13 mouse cellular contexts compared by ENCODE assay signal in genomic region chr6:70847386-70847785, GRCm38 (mm10). TPM values are rescaled to one million over a fixed set of nuclear protein-coding genes. Genes with fewer than 3 reads are reported as not detected.
A peak's percentile ranks its signal among the peaks of the same experiment; 100 is the strongest.
DNase-seq lines count a peak whose midpoint lies in the region; ATAC-seq lines count a peak whose summit lies in the region.
"Had no signal": no experiment of that assay in that cellular context is flagged by ENCODE, and none has a peak within 500 bp of the region (broad histone marks: within the 10 kb centered on the region; RNA-seq: fewer than 3 reads in every experiment).

No protein-coding gene starts in this region.

- peaks cover 35% of the 10 kb centered on the region for H3K4me1 ChIP-seq in heart, embryonic 12.5 days (replicated peaks)
- peaks cover 28% of the 10 kb centered on the region for H3K4me1 ChIP-seq in midbrain, embryonic 14.5 days (ENCODE audit: control insufficient read depth, insufficient read depth, low read length)
- peaks cover 8% of the 10 kb centered on the region for H3K4me1 ChIP-seq in midbrain, embryonic 11.5 days (ENCODE audit: control insufficient read depth, insufficient read depth, low read length)
- H3K4me1 ChIP-seq in hindbrain, embryonic 15.5 days (replicated peaks): peaks cover 44% of the 10 kb centered on the region
- H3K4me1 ChIP-seq in forebrain, embryonic 10.5 days: peaks cover 41% of the 10 kb centered on the region

- no peaks in the 10 kb centered on the region for H3K36me3 ChIP-seq in heart, embryonic 12.5 days
- H3K36me3 ChIP-seq in midbrain, embryonic 14.5 days (ENCODE audit: control insufficient read depth, insufficient read depth, low read length): no peaks in the 10 kb centered on the region
- H3K36me3 ChIP-seq in midbrain, embryonic 11.5 days (ENCODE audit: control insufficient read depth, insufficient read depth, low read length): no peaks in the 10 kb centered on the region
- no peaks in the 10 kb centered on the region for H3K36me3 ChIP-seq in hindbrain, embryonic 15.5 days
- H3K36me3 ChIP-seq in splenic B cell, adult 2 months (ENCODE audit: control insufficient read depth, insufficient read depth, low read length, poor library complexity, severe bottlenecking): no peaks in the 10 kb centered on the region
- no peaks in the 10 kb centered on the region for H3K36me3 ChIP-seq in forebrain, embryonic 10.5 days (replicated peaks)

- no peak for DNase-seq in heart, adult 9 months (ENCODE audit: low spot score in 2 of 2)
- DNase-seq in midbrain, embryonic 14.5 days: no peak
- no peak for DNase-seq in midbrain, embryonic 11.5 days (ENCODE audit: low spot score, missing footprints)
- DNase-seq in splenic B cell, adult 2 months (ENCODE audit: low read depth, low spot score): peak; percentile 33
- no peak for DNase-seq in frontal cortex, adult 2 months (ENCODE audit: extremely low spot score in 1 of 2, low spot score in 1 of 2)
- DNase-seq in forebrain, embryonic 10.5 days (ENCODE audit: extremely low spot score, low spot score): no peak
- DNase-seq: cerebellum, adult 9-10 months; gastrocnemius, postnatal 14 days; lung, adult 2 months had no signal

- no peak overlapping the region for H3K27ac ChIP-seq in heart, embryonic 12.5 days (ENCODE audit: poor library complexity, severe bottlenecking)
- H3K27ac ChIP-seq in midbrain, embryonic 14.5 days (replicated peaks; ENCODE audit: low read depth, low read length): no peak overlapping the region
- no peak overlapping the region for H3K27ac ChIP-seq in midbrain, embryonic 11.5 days (ENCODE audit: low read depth, low read length)
- H3K27ac ChIP-seq in hindbrain, embryonic 15.5 days (replicated peaks): no peak overlapping the region
- H3K27ac ChIP-seq in forebrain, embryonic 10.5 days: no peak overlapping the region

- no peaks in the 10 kb centered on the region for H3K27me3 ChIP-seq in heart, embryonic 12.5 days (replicated peaks)
- H3K27me3 ChIP-seq in midbrain, embryonic 14.5 days (ENCODE audit: control insufficient read depth, insufficient read depth, low read length): no peaks in the 10 kb centered on the region
- H3K27me3 ChIP-seq in midbrain, embryonic 11.5 days (ENCODE audit: control insufficient read depth, insufficient read depth, low read length): no peaks in the 10 kb centered on the region
- H3K27me3 ChIP-seq in hindbrain, embryonic 15.5 days: no peaks in the 10 kb centered on the region
- H3K27me3 ChIP-seq in splenic B cell, adult 2 months (ENCODE audit: control insufficient read depth, insufficient read depth, low read length, poor library complexity, severe bottlenecking): no peaks in the 10 kb centered on the region
- H3K27me3 ChIP-seq in forebrain, embryonic 10.5 days (ENCODE audit: poor library complexity, severe bottlenecking): no peaks in the 10 kb centered on the region

- ATAC-seq in heart, embryonic 12.5 days (ENCODE audit: insufficient number of reproducible peaks, low FRiP score): no peak
- ATAC-seq in midbrain, embryonic 14.5 days (ENCODE audit: low FRiP score, low TSS enrichment): no peak
- ATAC-seq in midbrain, embryonic 11.5 days (ENCODE audit: low FRiP score): no peak
- no peak for ATAC-seq in hindbrain, embryonic 15.5 days (ENCODE audit: low FRiP score, low read depth)
- ATAC-seq: activated CD4-positive, CD25-positive, alpha-beta regulatory T cell, adult 4 months; CD4-positive, CD25-positive, alpha-beta regulatory T cell, adult 4 months had no signal

- no peak overlapping the region for H3K4me3 ChIP-seq in heart, embryonic 12.5 days
- no peak overlapping the region for H3K4me3 ChIP-seq in midbrain, embryonic 14.5 days (replicated peaks; ENCODE audit: low read depth, low read length)
- no peak overlapping the region for H3K4me3 ChIP-seq in midbrain, embryonic 11.5 days (ENCODE audit: low read depth, low read length)
- H3K4me3 ChIP-seq in hindbrain, embryonic 15.5 days: no peak overlapping the region
- H3K4me3 ChIP-seq in forebrain, embryonic 10.5 days: no peak overlapping the region

- H3K4me2 ChIP-seq in heart, embryonic 12.5 days: 0 out of 2 replicates have a peak overlapping the region, but pooled peaks have one; percentile 1
- H3K4me2 ChIP-seq in midbrain, embryonic 14.5 days (ENCODE audit: low read length): peak overlapping the region; percentile 10; the same call in 1 of the 2 replicates
- H3K4me2 ChIP-seq in midbrain, embryonic 11.5 days: no peak overlapping the region
- peak overlapping the region; percentile 45; the same call in 1 of the 2 replicates for H3K4me2 ChIP-seq in hindbrain, embryonic 15.5 days

- WGBS in heart, embryonic 12.5 days: 50% methylated on average over 3 of the region's 3 CpGs
- 41% methylated on average over 3 of the region's 3 CpGs for WGBS in midbrain, embryonic 14.5 days
- WGBS in midbrain, embryonic 11.5 days: 39% methylated on average over 3 of the region's 3 CpGs
- WGBS in hindbrain, embryonic 15.5 days: 52% methylated on average over 3 of the region's 3 CpGs
- 52% methylated on average over 3 of the region's 3 CpGs for WGBS in forebrain, embryonic 10.5 days

- no peaks in the 10 kb centered on the region for H3K9me3 ChIP-seq in heart, embryonic 12.5 days (replicated peaks)
- no peaks in the 10 kb centered on the region for H3K9me3 ChIP-seq in midbrain, embryonic 14.5 days (ENCODE audit: control insufficient read depth, low read length)
- H3K9me3 ChIP-seq in midbrain, embryonic 11.5 days (ENCODE audit: control insufficient read depth, low read length): no peaks in the 10 kb centered on the region
- no peaks in the 10 kb centered on the region for H3K9me3 ChIP-seq in hindbrain, embryonic 15.5 days
- H3K9me3 ChIP-seq in forebrain, embryonic 10.5 days: no peaks in the 10 kb centered on the region

- no peak overlapping the region for H3K9ac ChIP-seq in heart, embryonic 12.5 days
- no peak overlapping the region; the same call in 1 of the 2 replicates for H3K9ac ChIP-seq in midbrain, embryonic 14.5 days (replicated peaks; ENCODE audit: low read length)
- H3K9ac ChIP-seq in midbrain, embryonic 11.5 days (ENCODE audit: low read length): no peak overlapping the region
- no peak overlapping the region for H3K9ac ChIP-seq in hindbrain, embryonic 15.5 days

RNA-seq across cellular contexts. Expression of gene Eif2ak3, which starts 3.1 kb away (rescaled TPM):
- 9.5 and 10.8 TPM in 2 replicates for polyA plus RNA-seq in heart, embryonic 12.5 days (2016; fragmentation: Nextera tagmentation; extraction: Ambion mirVana)
- 10.6 and 13.4 TPM in 2 replicates for polyA plus RNA-seq in midbrain, embryonic 14.5 days (2014; fragmentation: Nextera tagmentation; extraction: Ambion mirVana)
- 8.9 and 9.8 TPM in 2 replicates for polyA plus RNA-seq in midbrain, embryonic 11.5 days (2014; fragmentation: Nextera tagmentation; extraction: Ambion mirVana)
- 12.4 and 13.1 TPM in 2 replicates for polyA plus RNA-seq in hindbrain, embryonic 15.5 days (2015; fragmentation: Nextera tagmentation; extraction: Ambion mirVana)
- polyA plus RNA-seq in frontal cortex, adult 2 months (2012; rRNA removed): 16.9 and 17.9 TPM in 2 replicates
- 6.5 and 8.0 TPM in 2 replicates for polyA plus RNA-seq in forebrain, embryonic 10.5 days (2016; fragmentation: Nextera tagmentation; extraction: Ambion mirVana)

RNA-seq across cellular contexts. Expression of gene Rpia, which starts 55.4 kb away (rescaled TPM):
- 0.86 and 1.1 TPM in 2 replicates for polyA plus RNA-seq in heart, embryonic 12.5 days (2016; fragmentation: Nextera tagmentation; extraction: Ambion mirVana)
- polyA plus RNA-seq in midbrain, embryonic 14.5 days (2014; fragmentation: Nextera tagmentation; extraction: Ambion mirVana): 3.2 and 4.5 TPM in 2 replicates
- 1.9 TPM in 2 replicates for polyA plus RNA-seq in midbrain, embryonic 11.5 days (2014; fragmentation: Nextera tagmentation; extraction: Ambion mirVana)
- 2.8 and 3.1 TPM in 2 replicates for polyA plus RNA-seq in hindbrain, embryonic 15.5 days (2015; fragmentation: Nextera tagmentation; extraction: Ambion mirVana)
- 15.7 and 16.7 TPM in 2 replicates for polyA plus RNA-seq in frontal cortex, adult 2 months (2012; rRNA removed)
- 2.0 and 2.8 TPM in 2 replicates for polyA plus RNA-seq in forebrain, embryonic 10.5 days (2016; fragmentation: Nextera tagmentation; extraction: Ambion mirVana)
